Mouse (Mus musculus): ENCODE measurements at regions not wholly inside any gene's neighbourhood (a gene's known extent, or its start where the extent isn't known, plus 50 kb on each side); places are given as distances from the start of the nearest gene placed in this dataset.

GRCm38 (mm10) chr2:117570987-117571386, 228.2 kb upstream of the Rasgrp1 start:
- ATAC-seq (ENCODE audit: insufficient read depth) = no peak
- H3K27me3 ChIP-seq = no peaks in the 10 kb centered on the region
- 60% methylated on average over 7 of the region's 7 CpGs for WGBS (ENCODE audit: insufficient replicate concordance)
- H3K4me1 ChIP-seq (replicated peaks) = no peaks in the 10 kb centered on the region
- no peak overlapping the region for H3K4me2 ChIP-seq
- no peak overlapping the region for H3K27ac ChIP-seq (replicated peaks)
- H3K9me3 ChIP-seq (replicated peaks) = no peaks in the 10 kb centered on the region
- no peak overlapping the region for H3K9ac ChIP-seq
- no peaks in the 10 kb centered on the region for H3K36me3 ChIP-seq (replicated peaks)
- no peak overlapping the region for H3K4me3 ChIP-seq (replicated peaks)

GRCm38 (mm10) chr2:117587381-117587780, 244.6 kb upstream of the Rasgrp1 start:
- H3K9ac ChIP-seq = no peak overlapping the region
- H3K4me1 ChIP-seq (replicated peaks) = no peaks in the 10 kb centered on the region
- H3K9me3 ChIP-seq (replicated peaks) = no peaks in the 10 kb centered on the region
- 53% methylated on average over 3 of the region's 3 CpGs for WGBS (ENCODE audit: insufficient replicate concordance)
- no peak overlapping the region for H3K27ac ChIP-seq (replicated peaks)
- no peaks in the 10 kb centered on the region for H3K27me3 ChIP-seq
- H3K36me3 ChIP-seq (replicated peaks) = no peaks in the 10 kb centered on the region
- no peak overlapping the region for H3K4me3 ChIP-seq (replicated peaks)
- H3K4me2 ChIP-seq = no peak overlapping the region
- no peak for ATAC-seq (ENCODE audit: insufficient read depth)

- WGBS (ENCODE audit: insufficient replicate concordance) = 33% methylated on average over 2 of the region's 2 CpGs
- H3K4me1 ChIP-seq (replicated peaks) = no peaks in the 10 kb centered on the region
- no peak for ATAC-seq (ENCODE audit: insufficient read depth)
Measured at GRCm38 (mm10) chr2:117595028-117595427, 252.2 kb upstream of the Rasgrp1 start.

GRCm38 (mm10) chr2:117597573-117597972, 254.8 kb upstream of the Rasgrp1 start:
- H3K9ac ChIP-seq = no peak overlapping the region
- H3K27me3 ChIP-seq = no peaks in the 10 kb centered on the region
- no peak overlapping the region for H3K27ac ChIP-seq (replicated peaks)
- H3K36me3 ChIP-seq (replicated peaks) = no peaks in the 10 kb centered on the region
- H3K4me3 ChIP-seq (replicated peaks) = no peak overlapping the region
- no peak for ATAC-seq (ENCODE audit: insufficient read depth)
- H3K9me3 ChIP-seq (replicated peaks) = no peaks in the 10 kb centered on the region
- H3K4me1 ChIP-seq (replicated peaks) = no peaks in the 10 kb centered on the region
- H3K4me2 ChIP-seq = no peak overlapping the region

More at GRCm38 (mm10) chr2:117595028-117595427, 252.2 kb upstream of the Rasgrp1 start:
- Histone ChIP-seq H3K4me2 (no peak overlapping the region), H3K9ac (no peak overlapping the region), H3K27me3 (no peaks in the 10 kb centered on the region), H3K36me3 (replicated peaks) (no peaks in the 10 kb centered on the region), H3K9me3 (replicated peaks) (no peaks in the 10 kb centered on the region), H3K4me3 (replicated peaks) (no peak overlapping the region), H3K27ac (replicated peaks) (no peak overlapping the region)

- WGBS (ENCODE audit: insufficient replicate concordance) = 34% methylated on average over 1 of the region's 1 CpGs
- no peaks in the 10 kb centered on the region for H3K4me1 ChIP-seq (replicated peaks)
Measured at GRCm38 (mm10) chr2:117614772-117615171, 272.0 kb upstream of the Rasgrp1 start.

GRCm38 (mm10) chr2:117618063-117618462, 275.3 kb upstream of the Rasgrp1 start:
- Histone ChIP-seq H3K36me3 (replicated peaks) (no peaks in the 10 kb centered on the region), H3K27me3 (no peaks in the 10 kb centered on the region), H3K4me2 (no peak overlapping the region), H3K9me3 (replicated peaks) (no peaks in the 10 kb centered on the region), H3K4me3 (replicated peaks) (no peak overlapping the region), H3K9ac (no peak overlapping the region), H3K4me1 (replicated peaks) (no peaks in the 10 kb centered on the region), H3K27ac (replicated peaks) (no peak overlapping the region)
- 55% methylated on average over 3 of the region's 3 CpGs for WGBS (ENCODE audit: insufficient replicate concordance)
- no peak for ATAC-seq (ENCODE audit: insufficient read depth)

More at GRCm38 (mm10) chr2:117614772-117615171, 272.0 kb upstream of the Rasgrp1 start:
- H3K4me3 ChIP-seq (replicated peaks) = no peak overlapping the region
- H3K27me3 ChIP-seq = no peaks in the 10 kb centered on the region
- no peak overlapping the region for H3K9ac ChIP-seq
- ATAC-seq (ENCODE audit: insufficient read depth) = no peak
- no peaks in the 10 kb centered on the region for H3K9me3 ChIP-seq (replicated peaks)
- no peak overlapping the region for H3K27ac ChIP-seq (replicated peaks)
- H3K4me2 ChIP-seq = no peak overlapping the region
- H3K36me3 ChIP-seq (replicated peaks) = no peaks in the 10 kb centered on the region

- Histone ChIP-seq H3K27ac (replicated peaks) (no peak overlapping the region), H3K36me3 (replicated peaks) (no peaks in the 10 kb centered on the region), H3K4me3 (replicated peaks) (no peak overlapping the region), H3K9ac (no peak overlapping the region), H3K9me3 (replicated peaks) (no peaks in the 10 kb centered on the region), H3K4me2 (no peak overlapping the region), H3K4me1 (replicated peaks) (no peaks in the 10 kb centered on the region), H3K27me3 (no peaks in the 10 kb centered on the region)
- WGBS (ENCODE audit: insufficient replicate concordance) = 29% methylated on average over 3 of the region's 3 CpGs
- ATAC-seq (ENCODE audit: insufficient read depth) = no peak
Measured at GRCm38 (mm10) chr2:117623955-117624354, 281.2 kb upstream of the Rasgrp1 start.

GRCm38 (mm10) chr2:117634906-117635305, 292.1 kb upstream of the Rasgrp1 start:
- Histone ChIP-seq H3K36me3 (replicated peaks) (no peaks in the 10 kb centered on the region), H3K27ac (replicated peaks) (no peak overlapping the region), H3K9me3 (replicated peaks) (no peaks in the 10 kb centered on the region), H3K27me3 (no peaks in the 10 kb centered on the region), H3K9ac (no peak overlapping the region), H3K4me1 (replicated peaks) (no peaks in the 10 kb centered on the region), H3K4me3 (replicated peaks) (no peak overlapping the region), H3K4me2 (no peak overlapping the region)
- ATAC-seq (ENCODE audit: insufficient read depth) = no peak
- 50% methylated on average over 4 of the region's 4 CpGs for WGBS (ENCODE audit: insufficient replicate concordance)

- no peak for ATAC-seq (ENCODE audit: insufficient read depth)
- Histone ChIP-seq H3K27ac (replicated peaks) (no peak overlapping the region), H3K9me3 (replicated peaks) (no peaks in the 10 kb centered on the region), H3K4me1 (replicated peaks) (no peaks in the 10 kb centered on the region), H3K4me2 (no peak overlapping the region), H3K9ac (no peak overlapping the region), H3K36me3 (replicated peaks) (no peaks in the 10 kb centered on the region), H3K27me3 (no peaks in the 10 kb centered on the region), H3K4me3 (replicated peaks) (no peak overlapping the region)
- WGBS (ENCODE audit: insufficient replicate concordance) = 63% methylated on average over 2 of the region's 2 CpGs
Measured at GRCm38 (mm10) chr2:117637397-117637796, 294.6 kb upstream of the Rasgrp1 start.

- no peak for ATAC-seq (ENCODE audit: insufficient read depth)
- no peaks in the 10 kb centered on the region for H3K4me1 ChIP-seq (replicated peaks)
- no peak overlapping the region for H3K27ac ChIP-seq (replicated peaks)
- no peaks in the 10 kb centered on the region for H3K36me3 ChIP-seq (replicated peaks)
- H3K9me3 ChIP-seq (replicated peaks) = no peaks in the 10 kb centered on the region
- H3K9ac ChIP-seq = no peak overlapping the region
- H3K27me3 ChIP-seq = no peaks in the 10 kb centered on the region
- no peak overlapping the region for H3K4me3 ChIP-seq (replicated peaks)
- H3K4me2 ChIP-seq = no peak overlapping the region
Measured at GRCm38 (mm10) chr2:117652101-117652500, 309.3 kb upstream of the Rasgrp1 start.

GRCm38 (mm10) chr2:117652647-117653046, 309.8 kb upstream of the Rasgrp1 start:
- 34% methylated on average over 2 of the region's 2 CpGs for WGBS (ENCODE audit: insufficient replicate concordance)
- H3K4me1 ChIP-seq (replicated peaks) = no peaks in the 10 kb centered on the region

GRCm38 (mm10) chr2:117656546-117657175, 313.9 kb upstream of the Rasgrp1 start:
- Histone ChIP-seq H3K9ac (no peak overlapping the region), H3K4me2 (no peak overlapping the region), H3K9me3 (replicated peaks) (no peaks in the 10 kb centered on the region), H3K4me1 (replicated peaks) (no peaks in the 10 kb centered on the region), H3K27me3 (no peaks in the 10 kb centered on the region), H3K4me3 (replicated peaks) (no peak overlapping the region), H3K27ac (replicated peaks) (no peak overlapping the region), H3K36me3 (replicated peaks) (no peaks in the 10 kb centered on the region)
- WGBS (ENCODE audit: insufficient replicate concordance) = 56% methylated on average over 2 of the region's 2 CpGs
- no peak for ATAC-seq (ENCODE audit: insufficient read depth)

More at GRCm38 (mm10) chr2:117652647-117653046, 309.8 kb upstream of the Rasgrp1 start:
- Histone ChIP-seq H3K36me3 (replicated peaks) (no peaks in the 10 kb centered on the region), H3K27me3 (no peaks in the 10 kb centered on the region), H3K4me3 (replicated peaks) (no peak overlapping the region), H3K9ac (no peak overlapping the region), H3K4me2 (no peak overlapping the region), H3K27ac (replicated peaks) (no peak overlapping the region), H3K9me3 (replicated peaks) (no peaks in the 10 kb centered on the region)
- ATAC-seq (ENCODE audit: insufficient read depth) = no peak

All from liver, embryonic 15.5 days (tissue).